Mouse (Mus musculus): ENCODE results near the gene Gm43552. TPM values are rescaled to one million over a fixed set of nuclear protein-coding genes. Genes with fewer than 3 reads are reported as not detected.
"Not testable (repeated sequence)": the region's sequence is repeated elsewhere in the genome, so short reads cannot be mapped to it uniquely, and the experiment has no call there.

Gene Gm43552
- 1 to 10 TPM; 2.0 to 3.0 TPM for total RNA-seq (2021)
- long read RNA-seq, experiment 1, result 0 reads
- long read RNA-seq, experiment 2, result 0 reads

DNA sequence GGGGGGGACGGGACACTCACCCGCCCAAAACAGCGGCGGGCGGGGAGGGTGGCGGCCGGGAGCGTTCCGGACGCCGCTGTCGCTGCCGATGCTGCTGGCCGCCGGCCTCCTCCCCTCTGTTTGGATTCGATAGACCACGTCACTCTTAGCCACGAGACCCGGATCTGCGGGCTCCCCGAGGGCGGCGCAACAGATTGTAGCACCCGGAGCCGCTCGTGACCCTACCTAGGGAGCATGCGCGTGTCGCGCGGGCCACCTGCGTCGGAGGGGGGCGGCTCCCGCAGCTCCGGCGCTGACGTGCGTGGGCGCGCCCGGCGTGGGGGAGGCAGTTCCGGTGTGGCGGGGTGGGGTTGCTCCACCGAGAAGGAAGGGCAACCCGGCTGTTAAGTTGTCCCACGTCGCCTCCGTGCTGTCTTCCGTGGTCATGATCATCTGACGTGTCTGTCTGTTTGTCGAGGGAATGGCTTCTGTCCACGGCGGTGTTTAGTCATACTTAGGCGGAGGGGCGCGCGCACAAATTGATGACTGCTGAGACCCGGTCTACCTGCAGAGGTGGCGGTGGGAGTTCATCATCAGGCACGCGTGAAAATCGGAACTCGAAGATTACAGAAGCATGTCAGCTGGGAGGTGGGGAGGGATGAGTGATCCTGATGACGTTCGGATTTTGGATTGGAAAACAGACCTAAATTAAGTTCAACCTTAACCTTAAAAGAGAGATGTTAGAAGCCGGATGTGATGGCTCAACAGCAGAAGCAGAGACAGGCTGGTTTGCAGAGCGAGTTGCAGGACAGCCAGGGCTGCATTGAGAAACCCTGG is at the start of gene Gm43552:
Gene Gm43552 (minus strand): TSS at position 118 of the 816 bp plus-strand sequence.
- peak; percentile 96 to 98 for DNase-seq (ENCODE audit: low spot score in 2 of 2)

DNA sequence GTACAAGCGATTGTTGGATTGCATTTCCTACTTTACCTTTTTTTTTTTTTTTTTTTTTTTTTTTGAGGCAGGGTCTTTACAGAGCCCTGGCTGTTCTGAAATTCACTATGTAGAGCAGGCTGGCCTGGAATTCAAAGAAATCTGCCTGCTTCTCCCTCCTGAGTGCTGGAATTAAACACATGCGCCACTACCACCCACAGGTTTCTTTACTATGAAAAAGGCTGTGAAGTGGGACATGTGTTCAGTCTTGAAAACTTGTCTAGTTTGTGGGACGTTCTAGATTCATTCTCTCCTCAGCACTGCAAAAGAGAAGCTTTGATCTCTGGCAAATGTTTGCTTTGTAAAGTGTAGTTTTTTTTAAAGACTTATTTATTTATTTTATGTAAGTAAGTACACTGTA is 49.3 kb upstream of the Gm43552 start:
- no peak for DNase-seq (ENCODE audit: low spot score in 2 of 2)

GRCm38 (mm10) chr5:65539786-65540185 is 47.2 kb upstream of the Gm43552 start:
- DNase-seq (ENCODE audit: low spot score in 2 of 2), result no peak

DNA sequence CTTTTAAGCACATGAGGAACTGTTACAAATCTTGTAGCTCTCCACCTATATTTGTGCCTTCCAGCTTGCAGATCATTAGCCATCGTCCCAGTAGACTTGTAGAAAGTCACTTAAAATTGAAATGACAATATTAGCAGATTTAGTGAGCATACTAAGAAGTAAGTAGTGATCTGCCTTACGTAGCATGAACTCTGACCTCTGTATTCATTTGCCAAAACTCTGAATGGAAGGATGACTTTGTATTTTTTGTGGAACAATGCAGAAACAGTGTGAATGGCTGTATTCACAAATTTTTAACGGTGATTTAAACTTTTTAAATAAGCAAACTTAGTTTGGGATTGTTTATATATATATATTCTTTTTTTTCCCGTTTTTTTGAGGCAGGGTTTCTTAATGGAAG is 46.2 kb upstream of the Gm43552 start:
- no peak for DNase-seq (ENCODE audit: low spot score in 2 of 2)

DNA sequence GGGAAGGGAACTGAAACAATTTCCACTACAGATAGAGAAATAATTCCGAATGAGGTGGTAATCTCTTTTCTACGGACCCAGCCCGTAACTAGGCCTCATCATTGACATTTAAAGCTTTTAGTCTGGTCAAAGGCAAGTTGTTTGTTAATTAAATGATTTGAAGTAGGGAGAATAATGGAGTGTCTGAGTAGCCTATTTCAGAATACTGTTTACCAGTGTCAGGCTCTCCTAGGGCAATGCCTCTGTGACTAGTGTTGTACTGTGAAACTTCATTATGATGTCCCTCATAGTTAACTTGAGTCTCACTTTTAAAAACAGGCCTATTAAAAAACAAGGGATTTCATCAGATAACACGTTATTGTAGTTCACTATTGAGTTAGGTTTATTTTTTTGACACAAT is 45.5 kb upstream of the Gm43552 start:
- DNase-seq (ENCODE audit: low spot score in 2 of 2), result no peak

GRCm38 (mm10) chr5:65537420-65538071 is 44.9 kb upstream of the Gm43552 start:
- DNase-seq (ENCODE audit: low spot score in 2 of 2), result peak; percentile 9 to 22

- DNase-seq (ENCODE audit: low spot score in 2 of 2), result peak; percentile 91 to 95
Measured at GRCm38 (mm10) chr5:65536751-65537419, 44.3 kb upstream of the Gm43552 start, which contains the start of the genes Smim14 and Ube2k. Gene Smim14, minus strand, starts transcription at chr5:65537184. Gene Ube2k, plus strand, starts transcription at chr5:65537233.

- DNase-seq (ENCODE audit: low spot score in 2 of 2), result not testable (repeated sequence)
Measured at GRCm38 (mm10) chr5:65536068-65536465, 43.4 kb upstream of the Gm43552 start.

GRCm38 (mm10) chr5:65535457-65536067 is 42.9 kb upstream of the Gm43552 start:
- DNase-seq (ENCODE audit: low spot score in 2 of 2), result no peak

GRCm38 (mm10) chr5:65534496-65534895 is 41.9 kb upstream of the Gm43552 start:
- DNase-seq (ENCODE audit: low spot score in 2 of 2), result no peak

- DNase-seq (ENCODE audit: low spot score in 2 of 2), result no peak
Measured at GRCm38 (mm10) chr5:65531283-65531682, 38.6 kb upstream of the Gm43552 start.

DNA sequence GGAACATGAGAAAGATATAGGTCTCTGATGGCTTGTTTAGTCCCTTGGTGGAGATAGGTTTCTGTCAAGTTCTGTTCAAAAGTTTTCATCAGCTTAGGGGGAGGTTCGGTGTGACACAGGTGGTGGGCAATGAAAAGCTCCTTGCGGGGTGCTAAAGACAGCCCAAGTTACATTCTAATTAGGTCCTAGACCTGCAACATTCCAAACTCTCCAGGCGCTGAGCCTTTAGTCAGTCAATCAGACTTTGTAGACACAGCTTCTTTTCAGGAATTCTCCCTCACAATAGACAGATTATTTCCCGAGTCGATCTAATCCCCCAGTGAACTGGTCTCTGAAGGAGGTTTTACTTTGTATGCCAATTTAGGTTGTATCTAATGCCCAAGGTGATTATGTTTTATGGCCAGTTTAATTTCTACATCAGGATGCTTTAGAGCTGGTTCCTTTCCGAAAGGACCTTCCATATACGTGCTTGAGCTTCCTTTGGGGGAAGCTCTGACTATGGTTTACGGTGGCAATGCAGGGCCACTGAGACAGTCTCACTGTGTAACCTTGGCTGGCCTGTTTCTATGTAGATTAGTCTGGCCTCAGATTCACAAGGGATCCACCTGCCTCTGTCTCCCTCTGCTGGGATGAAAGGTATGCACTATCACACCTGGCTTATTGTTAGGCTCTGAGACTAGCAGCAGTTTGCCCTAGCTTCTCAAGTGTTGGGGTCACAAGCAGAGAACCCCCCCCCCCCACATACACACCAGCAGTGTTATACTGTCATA is 33.2 kb upstream of the Gm43552 start:
- no peak for DNase-seq (ENCODE audit: low spot score in 2 of 2)

DNA sequence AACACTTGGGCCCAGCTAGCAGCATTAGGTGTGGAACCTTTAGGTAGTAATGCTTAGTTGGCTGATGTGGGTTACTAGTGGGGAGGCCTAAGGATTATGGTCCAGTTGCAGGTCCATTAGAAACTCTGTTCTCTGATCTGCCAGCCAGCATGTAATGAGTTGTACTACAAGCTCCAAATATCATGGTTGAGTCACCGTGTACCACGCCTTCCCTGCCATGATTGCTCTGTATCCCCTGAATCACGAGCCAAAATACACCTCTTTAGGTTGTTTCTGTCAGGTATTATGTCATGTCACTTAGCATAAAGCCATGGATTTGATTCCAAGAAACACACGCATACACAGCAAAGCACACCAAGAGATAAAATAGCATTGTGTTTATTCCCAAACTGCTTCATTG is 32.2 kb upstream of the Gm43552 start:
- no peak for DNase-seq (ENCODE audit: low spot score in 2 of 2)

- DNase-seq (ENCODE audit: low spot score in 2 of 2), result no peak
Measured at GRCm38 (mm10) chr5:65521803-65522202, 29.2 kb upstream of the Gm43552 start.

DNA sequence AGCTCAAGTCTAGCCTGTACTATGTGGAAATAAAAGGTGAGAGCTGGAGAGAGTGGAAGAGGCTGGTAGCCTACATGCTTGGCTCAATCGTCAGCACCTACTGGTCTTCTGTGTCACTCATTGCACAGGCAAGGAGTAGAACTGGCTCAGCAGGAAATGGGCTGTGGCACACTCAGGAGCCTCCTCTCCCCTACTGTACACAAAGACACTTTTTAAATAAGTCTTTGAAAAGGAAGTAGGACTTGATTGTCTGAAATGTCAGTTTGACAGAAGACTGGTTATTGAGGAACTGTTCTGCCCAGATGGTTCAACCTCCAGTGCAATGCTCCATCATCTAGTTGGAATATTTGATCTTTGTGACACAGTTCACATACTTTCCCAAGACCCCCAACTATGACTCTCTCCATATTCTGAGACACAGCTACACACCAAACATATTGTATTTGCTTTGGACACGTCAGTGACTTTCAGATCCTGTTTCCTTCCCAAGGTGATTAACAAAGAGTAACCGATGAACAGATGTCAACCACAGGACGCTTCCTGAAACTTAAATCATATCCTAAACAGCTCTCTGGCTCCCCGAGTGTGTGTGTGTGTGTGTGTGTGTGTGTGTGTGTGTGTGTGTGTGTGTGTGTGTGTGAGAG is 22.1 kb upstream of the Gm43552 start:
- no peak for DNase-seq (ENCODE audit: low spot score in 2 of 2)

DNA sequence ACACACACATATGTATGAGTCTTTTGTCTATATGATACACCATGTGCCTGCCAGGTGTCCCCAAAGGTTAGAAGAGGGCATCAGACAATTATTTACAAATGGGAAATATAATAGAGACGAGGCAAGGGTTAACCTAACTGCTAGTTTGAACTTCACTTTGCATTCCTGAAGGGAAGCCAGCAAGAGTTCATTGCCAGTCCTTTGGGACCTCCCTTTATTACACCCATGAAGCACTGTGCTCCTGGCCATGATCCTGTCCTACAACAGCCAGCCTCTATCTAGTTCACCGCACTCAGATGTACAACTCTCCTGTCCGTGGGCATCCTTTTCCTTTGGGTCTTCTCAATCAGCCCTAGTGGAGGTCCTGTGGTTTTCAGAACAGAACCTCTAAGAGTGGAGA is 20.9 kb upstream of the Gm43552 start:
- no peak for DNase-seq (ENCODE audit: low spot score in 2 of 2)

- no peak for DNase-seq (ENCODE audit: low spot score in 2 of 2)
Measured at GRCm38 (mm10) chr5:65508395-65508794, 15.8 kb upstream of the Gm43552 start.

- DNase-seq (ENCODE audit: low spot score in 2 of 2), result no peak
Measured at GRCm38 (mm10) chr5:65505786-65506185, 13.2 kb upstream of the Gm43552 start.

- DNase-seq (ENCODE audit: low spot score in 2 of 2), result no peak
Measured at GRCm38 (mm10) chr5:65501407-65501806, 8.8 kb upstream of the Gm43552 start.

GRCm38 (mm10) chr5:65500231-65500630 is 7.6 kb upstream of the Gm43552 start:
- no peak for DNase-seq (ENCODE audit: low spot score in 2 of 2)
